Mouse (Mus musculus) thymus, adult 2 months (tissue): Measurements from ENCODE around the gene Kcnk12. TPM values are rescaled to one million over a fixed set of nuclear protein-coding genes. Genes with fewer than 3 reads are reported as not detected.

ENCODE experiments used
- DNase-seq: peaks from one replicate; pipeline ENCODE4 v3.0.0; 2021
- H3K27ac ChIP-seq: fragments of 200-500 bp; 2 replicates; pipeline ENCODE4 v1.5.1; 2012; ENCODE audit warnings: low read length, control low read depth; ENCODE audit not compliant: control insufficient read depth, insufficient read depth
- H3K27me3 ChIP-seq: fragments of 200-500 bp; 2 replicates; pipeline ENCODE4 v1.6.1; 2012; ENCODE audit warnings: mild to moderate bottlenecking, low read length, moderate library complexity, mixed read lengths; ENCODE audit not compliant: control insufficient read depth, insufficient read depth
- H3K36me3 ChIP-seq: fragments of 200-500 bp; 2 replicates; pipeline ENCODE4 v1.6.1; 2012; ENCODE audit warnings: mild to moderate bottlenecking, low read length, moderate library complexity; ENCODE audit not compliant: control insufficient read depth, insufficient read depth
- H3K4me1 ChIP-seq: fragments of 200-500 bp; replicated peaks from 2 replicates; pipeline ENCODE4 v1.6.1; 2012; ENCODE audit warnings: low read length; ENCODE audit not compliant: control insufficient read depth, insufficient read depth
- H3K4me3 ChIP-seq: fragments of 200-500 bp; 2 replicates; pipeline ENCODE4 v1.5.1; 2012; ENCODE audit warnings: mild to moderate bottlenecking, low read length, control low read depth, moderate library complexity; ENCODE audit not compliant: control insufficient read depth, insufficient read depth
- CTCF ChIP-seq: fragments of 200-500 bp; IDR thresholded peaks from 2 replicates; pipeline ENCODE4 v1.5.1; 2012; ENCODE audit warnings: mild to moderate bottlenecking, control low read depth, low read length, moderate library complexity, borderline replicate concordance; ENCODE audit not compliant: control insufficient read depth, poor library complexity, insufficient read depth; ENCODE audit errors: extremely low read depth
- POLR2A ChIP-seq: fragments of 200-500 bp; IDR thresholded peaks from 2 replicates; pipeline ENCODE4 v1.6.1; 2012; ENCODE audit warnings: mild to moderate bottlenecking, low read length, control low read depth, moderate library complexity; ENCODE audit not compliant: control insufficient read depth, poor library complexity, insufficient read depth; ENCODE audit errors: extremely low read depth
- WGBS: fragments of 180-500 bp; shearing (Covaris S2); methylation state at CpG from one replicate; pipeline ENCODE4 v1.1.7; 2018; 5-methylcytosine and 5-hydroxymethylcytosine counted together
- polyA plus RNA-seq: library from polyadenylated mRNA; depleted of rRNA; stranded (reverse); fragments of >200 nt; gene quantifications from 2 replicates; pipeline ENCODE4 v1.2.3, GENCODE M21; 2012

Gene Kcnk12
- polyA plus RNA-seq, 1 experiment = 0.92 TPM

GRCm38 (mm10) chr17:87795927-87796714 lies 1.7 kb downstream of the Kcnk12 start:
- Histone ChIP-seq H3K4me1 (peaks cover 13% of the 10 kb centered on the region), H3K27ac (no peak overlapping the region), H3K4me3 (no peak overlapping the region), H3K36me3 (no peaks in the 10 kb centered on the region), H3K27me3 (peaks cover 18% of the 10 kb centered on the region)
- WGBS = 2% methylated on average over 12 of the region's 12 CpGs
- TF ChIP-seq CTCF = no peak
- TF ChIP-seq POLR2A = no peak
- DNase-seq = no peak

- no peak for TF ChIP-seq POLR2A
- no peak for TF ChIP-seq CTCF
- no peaks in the 10 kb centered on the region for H3K36me3 ChIP-seq
- H3K4me3 ChIP-seq = no peak overlapping the region
- no peak overlapping the region for H3K27ac ChIP-seq
- peaks cover 18% of the 10 kb centered on the region for H3K27me3 ChIP-seq
- peaks cover 13% of the 10 kb centered on the region for H3K4me1 ChIP-seq
- 54% methylated on average over 5 of the region's 5 CpGs for WGBS
- no peak for DNase-seq
Observed at GRCm38 (mm10) chr17:87794801-87795200, 3.0 kb downstream of the Kcnk12 start.

GRCm38 (mm10) chr17:87793331-87793730 lies 4.5 kb downstream of the Kcnk12 start:
- no peak for TF ChIP-seq POLR2A
- no peak for TF ChIP-seq CTCF

GRCm38 (mm10) chr17:87792623-87793315 lies 5.0 kb downstream of the Kcnk12 start:
- peaks cover 13% of the 10 kb centered on the region for H3K27me3 ChIP-seq
- H3K4me1 ChIP-seq = peaks cover 5% of the 10 kb centered on the region; the same call in 1 of the 2 replicates
- DNase-seq = no peak
- no peak overlapping the region for H3K4me3 ChIP-seq
- H3K27ac ChIP-seq = no peak overlapping the region
- no peak for TF ChIP-seq POLR2A
- no peak for TF ChIP-seq CTCF
- H3K36me3 ChIP-seq = no peaks in the 10 kb centered on the region
- WGBS = 87% methylated on average over 12 of the region's 12 CpGs

More at GRCm38 (mm10) chr17:87793331-87793730, 4.5 kb downstream of the Kcnk12 start:
- DNase-seq = no peak
- 88% methylated on average over 5 of the region's 5 CpGs for WGBS
- Histone ChIP-seq H3K27ac (no peak overlapping the region), H3K4me3 (no peak overlapping the region), H3K4me1 (peaks cover 8% of the 10 kb centered on the region), H3K27me3 (peaks cover 18% of the 10 kb centered on the region), H3K36me3 (no peaks in the 10 kb centered on the region)

GRCm38 (mm10) chr17:87791517-87792098 lies 6.2 kb downstream of the Kcnk12 start:
- peaks cover 3% of the 10 kb centered on the region for H3K27me3 ChIP-seq
- no peaks in the 10 kb centered on the region for H3K4me1 ChIP-seq
- no peak for DNase-seq
- no peak overlapping the region for H3K27ac ChIP-seq
- H3K36me3 ChIP-seq = no peaks in the 10 kb centered on the region
- H3K4me3 ChIP-seq = no peak overlapping the region
- 88% methylated on average over 7 of the region's 7 CpGs for WGBS
- no peak for TF ChIP-seq POLR2A
- no peak for TF ChIP-seq CTCF

- no peak for TF ChIP-seq CTCF
- TF ChIP-seq POLR2A = no peak
- no peaks in the 10 kb centered on the region for H3K4me1 ChIP-seq
- 90% methylated on average over 5 of the region's 5 CpGs for WGBS
- no peak overlapping the region for H3K27ac ChIP-seq
- DNase-seq = no peak
- H3K27me3 ChIP-seq = no peaks in the 10 kb centered on the region
- no peaks in the 10 kb centered on the region for H3K36me3 ChIP-seq
- H3K4me3 ChIP-seq = no peak overlapping the region
Observed at GRCm38 (mm10) chr17:87790661-87791060, 7.1 kb downstream of the Kcnk12 start.
